Mouse (Mus musculus) kidney, adult 2 months (tissue): ENCODE data around the gene Ccdc6.

Source experiments
- CTCF ChIP-seq: fragments of 200-500 bp; conservative IDR thresholded peaks from 2 replicates; pipeline ENCODE4 v1.5.1; 2011; ENCODE audit warnings: low read depth, mild to moderate bottlenecking, control low read depth, low read length, moderate library complexity, mixed read lengths; ENCODE audit not compliant: insufficient read depth, insufficient read length
- POLR2A ChIP-seq: fragments of 200-500 bp; IDR thresholded peaks from one replicate; pipeline ENCODE4 v1.6.1; 2011; ENCODE audit warnings: low read depth, low read length, control low read depth

DNA sequence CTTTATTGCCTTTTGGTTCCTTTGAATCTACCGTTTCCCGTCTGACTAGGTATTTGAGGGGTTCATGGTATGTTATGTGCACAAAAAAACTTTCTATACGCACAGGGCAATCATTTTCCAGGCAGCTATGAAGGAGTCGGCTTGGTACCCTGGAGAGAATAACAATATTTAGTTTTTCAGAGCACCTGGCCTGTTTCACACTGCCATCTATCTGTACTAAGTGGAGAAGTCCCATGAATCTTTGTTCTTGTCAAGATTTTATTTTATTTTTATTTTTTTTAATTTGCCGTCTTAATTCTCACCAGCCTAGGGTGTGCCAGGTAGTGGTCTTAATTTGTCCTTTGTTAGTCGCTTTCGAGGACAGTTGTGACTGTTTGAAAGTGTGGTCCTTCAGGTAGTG lies 40.7 kb downstream of the Ccdc6 start:
- TF ChIP-seq CTCF (no peak), POLR2A (no peak)
